Mouse (Mus musculus) heart, postnatal 0 days (tissue): ENCODE results near the gene Ccdc50.

Experiments used
- CTCF ChIP-seq: IDR thresholded peaks from 2 replicates; pipeline ENCODE4 v1.5.1; 2016; ENCODE audit warnings: antibody characterized with exemption, control low read depth, low read depth
- EP300 ChIP-seq: IDR thresholded peaks from 2 replicates; pipeline ENCODE4 v1.6.1; 2016; ENCODE audit warnings: antibody characterized with exemption, low read depth

GRCm38 (mm10) chr16:27471389-27471788 is 82.7 kb downstream of the Ccdc50 start:
- TF ChIP-seq CTCF (no peak), EP300 (no peak)
